In genomic region chr3:55542310-55542709, GRCm38 (mm10) we compare ENCODE assay signal across 8 mouse cellular contexts.
A peak's percentile ranks its signal among the peaks of the same experiment; 100 is the strongest.
DNase-seq lines count a peak whose midpoint lies in the region; ATAC-seq lines count a peak whose summit lies in the region.

No protein-coding gene starts in this region.

- H3K4me2 ChIP-seq in neural tube, embryonic 12.5 days (replicated peaks), result no peak overlapping the region
- peak overlapping the region; percentile 51 for H3K4me2 ChIP-seq in heart, embryonic 15.5 days
- H3K4me2 ChIP-seq in midbrain, embryonic 15.5 days, result peak overlapping the region; percentile 32

- no peak overlapping the region for H3K4me3 ChIP-seq in neural tube, embryonic 12.5 days
- peak overlapping the region; percentile 18; the same call in 1 of the 2 replicates for H3K4me3 ChIP-seq in heart, embryonic 15.5 days
- H3K4me3 ChIP-seq in midbrain, embryonic 15.5 days, result no peak overlapping the region

- no peaks in the 10 kb centered on the region for H3K9me3 ChIP-seq in neural tube, embryonic 12.5 days
- H3K9me3 ChIP-seq in heart, embryonic 15.5 days (replicated peaks), result no peaks in the 10 kb centered on the region
- H3K9me3 ChIP-seq in midbrain, embryonic 15.5 days, result no peaks in the 10 kb centered on the region

- WGBS in neural tube, embryonic 12.5 days, result 13% methylated on average over 8 of the region's 8 CpGs
- WGBS in heart, embryonic 15.5 days, result 19% methylated on average over 8 of the region's 8 CpGs
- WGBS in midbrain, embryonic 15.5 days, result 2% methylated on average over 8 of the region's 8 CpGs

- H3K9ac ChIP-seq in neural tube, embryonic 12.5 days, result no peak overlapping the region
- no peak overlapping the region for H3K9ac ChIP-seq in heart, embryonic 15.5 days
- no peak overlapping the region; the same call in 1 of the 2 replicates for H3K9ac ChIP-seq in midbrain, embryonic 15.5 days

- no peaks in the 10 kb centered on the region for H3K36me3 ChIP-seq in neural tube, embryonic 12.5 days
- H3K36me3 ChIP-seq in heart, embryonic 15.5 days, result no peaks in the 10 kb centered on the region
- H3K36me3 ChIP-seq in midbrain, embryonic 15.5 days (replicated peaks), result no peaks in the 10 kb centered on the region

- peaks cover 33% of the 10 kb centered on the region for H3K4me1 ChIP-seq in neural tube, embryonic 12.5 days
- peaks cover 25% of the 10 kb centered on the region for H3K4me1 ChIP-seq in heart, embryonic 15.5 days (replicated peaks)
- H3K4me1 ChIP-seq in midbrain, embryonic 15.5 days, result peaks cover 29% of the 10 kb centered on the region

- ATAC-seq in neural tube, embryonic 12.5 days (ENCODE audit: low FRiP score, low read depth), result peak; percentile 14; the same call in 1 of the 2 replicates
- no peak for ATAC-seq in heart, embryonic 15.5 days (replicated peaks; ENCODE audit: insufficient number of reproducible peaks, insufficient read depth, low FRiP score, low read depth)
- ATAC-seq in midbrain, embryonic 15.5 days (replicated peaks), result peak; percentile 68
- no peak for ATAC-seq in inflammation-experienced regulatory T-cells, adult 6 months

- no peak overlapping the region for H3K27ac ChIP-seq in neural tube, embryonic 12.5 days
- H3K27ac ChIP-seq in heart, embryonic 15.5 days, result no peak overlapping the region
- H3K27ac ChIP-seq in midbrain, embryonic 15.5 days, result peak overlapping the region; percentile 81

- H3K27me3 ChIP-seq in neural tube, embryonic 12.5 days (replicated peaks), result no peaks in the 10 kb centered on the region
- H3K27me3 ChIP-seq in heart, embryonic 15.5 days, result no peaks in the 10 kb centered on the region
- H3K27me3 ChIP-seq in midbrain, embryonic 15.5 days (replicated peaks), result no peaks in the 10 kb centered on the region

- DNase-seq in neural tube, embryonic 10.5 days (ENCODE audit: extremely low spot score, low spot score), result no peak
- peak; percentile 53 for DNase-seq in embryo, embryonic 9.5 days (ENCODE audit: extremely low spot score)
- peak; percentile 59 to 65 for DNase-seq in layer of hippocampus, postnatal 10 days (ENCODE audit: low spot score in 2 of 2)
- DNase-seq in spleen, postnatal 36 days (ENCODE audit: low spot score in 2 of 2), result no peak

Comparison
In these comparisons a context has a peak if more than half of its experiments do, and no peak if none do; other contexts are left out.
1. ATAC-seq: peak in neural tube, embryonic 12.5 days (single experiment) and midbrain, embryonic 15.5 days (single experiment); none in heart, embryonic 15.5 days (single experiment) and inflammation-experienced regulatory T-cells, adult 6 months (single experiment).
2. DNase-seq: peak in embryo, embryonic 9.5 days (single experiment) and layer of hippocampus, postnatal 10 days (2 of 2); none in neural tube, embryonic 10.5 days (single experiment) and spleen, postnatal 36 days (0 of 2).